Mouse (Mus musculus): ENCODE data around the gene Mill1. TPM values are rescaled to one million over a fixed set of nuclear protein-coding genes. Genes with fewer than 3 reads are reported as not detected.
"Not testable (repeated sequence)": the region's sequence is repeated elsewhere in the genome, so short reads cannot be mapped to it uniquely, and the experiment has no call there.

Gene Mill1
- not detected in 2 replicates for polyA plus RNA-seq (2015; fragmentation: Nextera tagmentation; extraction: Ambion mirVana)

DNA sequence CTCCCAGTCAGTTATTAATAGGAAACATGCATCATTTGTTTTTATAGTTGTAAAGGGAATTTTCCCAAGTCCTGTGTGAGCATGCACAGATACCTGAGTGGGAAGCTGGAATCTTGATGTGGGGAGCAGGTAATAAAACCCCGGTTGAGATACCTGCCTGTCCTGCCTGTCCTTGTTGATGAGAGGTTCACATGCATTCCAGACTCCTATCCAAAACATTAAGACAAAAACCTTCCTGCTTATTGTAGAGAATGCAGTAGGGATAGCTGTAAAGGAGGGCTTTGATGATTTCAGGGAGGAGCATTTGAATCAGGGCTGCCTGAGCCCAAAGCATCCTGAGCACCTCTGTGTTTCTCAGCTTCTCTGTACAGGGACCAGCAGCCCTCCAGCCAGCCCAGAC is at the start of gene Mill1:
Gene Mill1 (plus strand): TSS at position 301 of the 400 bp plus-strand sequence.
- no peak within 1 kb of the TSS for H3K9ac ChIP-seq
- no peaks in the 10 kb centered on the region for H3K36me3 ChIP-seq
- H3K27me3 ChIP-seq (replicated peaks) = no peaks in the 10 kb centered on the region
- H3K4me1 ChIP-seq = no peaks in the 10 kb centered on the region
- no peak within 1 kb of the TSS for H3K4me3 ChIP-seq (replicated peaks)
- no peaks in the 10 kb centered on the region for H3K9me3 ChIP-seq
- no peak for ATAC-seq (ENCODE audit: insufficient read depth, low FRiP score, low read depth)
- 44% methylated on average over 1 of the region's 1 CpGs for WGBS
- H3K27ac ChIP-seq = no peak within 1 kb of the TSS
- no peak within 1 kb of the TSS for H3K4me2 ChIP-seq

DNA sequence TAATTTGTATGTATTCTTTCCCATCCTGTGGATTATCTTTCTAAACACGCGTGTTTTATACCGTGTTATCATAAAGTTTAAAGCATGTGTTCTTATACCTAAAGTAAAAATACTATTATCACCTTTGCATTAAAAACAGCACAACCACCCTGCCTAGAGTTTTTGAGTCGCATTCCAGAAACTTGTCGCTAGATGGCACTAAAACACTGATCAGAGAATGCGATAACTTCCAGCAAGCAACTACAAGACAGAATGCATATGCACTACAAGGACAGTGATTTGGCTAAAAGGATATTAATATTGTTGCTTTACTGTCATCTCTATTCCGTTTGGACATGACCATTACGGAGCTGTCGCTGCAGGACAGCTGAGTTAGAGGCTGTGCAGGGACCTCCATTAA is 34.2 kb upstream of the Mill1 start:
- Histone ChIP-seq H3K36me3 (no peaks in the 10 kb centered on the region), H3K27me3 (replicated peaks) (no peaks in the 10 kb centered on the region), H3K9me3 (no peaks in the 10 kb centered on the region), H3K9ac (no peak overlapping the region), H3K4me1 (no peaks in the 10 kb centered on the region), H3K4me3 (replicated peaks) (no peak overlapping the region), H3K27ac (no peak overlapping the region), H3K4me2 (no peak overlapping the region)
- no peak for ATAC-seq (ENCODE audit: insufficient read depth, low FRiP score, low read depth)
- 14% methylated on average over 9 of the region's 9 CpGs for WGBS

DNA sequence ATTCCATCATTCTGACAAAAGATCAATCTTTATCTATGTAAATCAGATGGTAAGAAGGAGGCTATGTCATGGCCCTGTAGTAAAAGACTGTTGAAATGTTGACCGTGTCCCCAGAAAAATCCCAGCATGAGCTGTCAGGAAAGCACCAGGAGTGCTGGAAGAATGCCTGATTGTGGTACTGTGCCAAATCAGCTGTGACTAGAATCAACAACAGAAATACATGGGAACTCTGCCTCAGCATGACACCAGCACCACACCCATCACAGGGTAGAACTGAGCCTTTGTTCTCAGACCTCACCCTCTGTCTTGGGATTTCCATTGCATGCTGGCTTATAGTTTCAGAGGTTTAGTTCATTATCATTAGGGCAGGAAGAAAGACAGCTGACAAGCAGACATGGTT is 30.4 kb upstream of the Mill1 start:
- H3K36me3 ChIP-seq = no peaks in the 10 kb centered on the region
- no peak overlapping the region for H3K4me2 ChIP-seq
- no peak overlapping the region for H3K4me3 ChIP-seq (replicated peaks)
- no peaks in the 10 kb centered on the region for H3K4me1 ChIP-seq
- no peak overlapping the region for H3K9ac ChIP-seq
- ATAC-seq (ENCODE audit: insufficient read depth, low FRiP score, low read depth) = no peak
- no peaks in the 10 kb centered on the region for H3K27me3 ChIP-seq (replicated peaks)
- H3K9me3 ChIP-seq = no peaks in the 10 kb centered on the region
- H3K27ac ChIP-seq = no peak overlapping the region
- 71% methylated on average over 1 of the region's 1 CpGs for WGBS

DNA sequence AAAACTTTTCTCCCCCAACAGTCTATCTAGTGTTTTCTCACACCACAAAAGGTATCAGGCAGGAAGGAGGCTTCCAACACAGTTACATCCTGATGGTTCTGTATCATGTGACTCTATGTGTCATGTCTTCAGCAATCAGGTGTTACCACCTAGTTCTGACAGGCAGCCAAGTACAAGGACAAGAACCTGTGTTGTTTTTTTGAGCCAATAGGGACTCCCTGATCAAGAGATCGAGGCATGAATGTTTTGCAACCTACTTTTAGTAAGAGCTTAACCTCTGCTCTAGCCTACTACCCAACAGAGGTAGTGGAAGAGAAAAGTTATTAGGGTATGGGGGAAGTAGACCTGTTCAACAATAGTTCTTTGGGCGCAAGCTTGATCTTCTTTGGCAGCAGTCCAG is 6.6 kb upstream of the Mill1 start:
- no peak for ATAC-seq (ENCODE audit: insufficient read depth, low FRiP score, low read depth)
- 74% methylated on average over 2 of the region's 2 CpGs for WGBS
- no peak overlapping the region for H3K9ac ChIP-seq
- H3K4me3 ChIP-seq (replicated peaks) = no peak overlapping the region
- H3K4me1 ChIP-seq = no peaks in the 10 kb centered on the region
- no peak overlapping the region for H3K4me2 ChIP-seq
- no peaks in the 10 kb centered on the region for H3K36me3 ChIP-seq
- H3K27ac ChIP-seq = no peak overlapping the region
- no peaks in the 10 kb centered on the region for H3K27me3 ChIP-seq (replicated peaks)
- H3K9me3 ChIP-seq = no peaks in the 10 kb centered on the region

DNA sequence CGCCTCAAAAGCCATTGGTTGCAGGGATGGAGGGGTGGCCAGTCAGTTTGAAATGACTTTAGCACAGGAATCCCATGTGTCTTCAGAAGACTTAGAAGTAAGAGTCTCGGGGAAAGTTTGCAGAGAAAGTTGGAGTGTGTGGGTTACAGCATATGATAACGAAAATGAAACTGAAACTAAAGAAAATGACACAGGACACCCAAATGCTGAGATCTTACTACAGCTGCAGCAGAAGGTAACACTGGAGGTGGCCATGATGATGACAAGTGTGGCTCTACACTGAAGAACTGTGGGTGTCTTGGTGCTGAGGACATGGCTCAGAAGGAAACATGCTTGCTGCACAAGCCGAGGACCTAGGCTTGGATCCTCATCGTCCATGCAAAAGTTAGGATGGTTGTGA is 3.9 kb upstream of the Mill1 start:
- H3K4me3 ChIP-seq (replicated peaks) = no peak overlapping the region
- H3K9ac ChIP-seq = no peak overlapping the region
- no peaks in the 10 kb centered on the region for H3K36me3 ChIP-seq
- H3K27me3 ChIP-seq (replicated peaks) = no peaks in the 10 kb centered on the region
- no peaks in the 10 kb centered on the region for H3K9me3 ChIP-seq
- ATAC-seq (ENCODE audit: insufficient read depth, low FRiP score, low read depth) = no peak
- H3K27ac ChIP-seq = no peak overlapping the region
- 81% methylated on average over 5 of the region's 5 CpGs for WGBS
- no peak overlapping the region for H3K4me2 ChIP-seq
- no peaks in the 10 kb centered on the region for H3K4me1 ChIP-seq

DNA sequence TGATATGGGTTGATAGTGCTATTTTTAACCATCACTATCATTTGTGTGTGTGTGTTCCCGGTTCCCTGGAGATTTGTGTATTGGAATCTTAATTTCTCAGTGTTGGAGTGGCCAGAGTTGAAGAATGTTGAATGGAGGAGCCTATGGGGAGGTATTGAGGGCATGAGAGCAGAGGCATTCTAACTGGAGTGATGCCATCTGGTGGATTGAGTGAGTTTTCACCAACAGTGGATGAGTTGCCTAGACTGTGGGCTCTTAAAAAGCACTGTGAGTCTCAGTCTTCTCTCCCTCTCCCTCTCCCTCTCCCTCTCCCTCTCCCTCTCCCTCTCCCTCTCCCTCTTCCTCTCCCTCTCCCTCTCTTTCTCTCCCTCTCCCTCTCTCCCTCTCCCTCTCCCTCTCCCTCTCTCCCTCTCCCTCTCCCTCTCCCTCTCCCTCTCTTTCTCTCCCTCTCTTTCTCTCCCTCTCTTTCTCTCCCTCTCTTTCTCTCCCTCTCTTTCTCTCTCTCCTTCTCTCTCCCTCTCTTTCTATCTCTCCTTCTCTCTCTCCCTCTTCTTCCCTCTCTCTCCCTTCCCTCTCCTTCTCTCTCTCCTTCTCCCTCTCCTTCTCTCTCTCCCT is 1.1 kb upstream of the Mill1 start:
- not testable (repeated sequence) for H3K4me1 ChIP-seq; H3K4me2 ChIP-seq; H3K36me3 ChIP-seq; H3K4me3 ChIP-seq (replicated peaks); H3K9me3 ChIP-seq; ATAC-seq (ENCODE audit: insufficient read depth, low FRiP score, low read depth); H3K27ac ChIP-seq; H3K27me3 ChIP-seq (replicated peaks); H3K9ac ChIP-seq
- 52% methylated on average over 1 of the region's 1 CpGs for WGBS

DNA sequence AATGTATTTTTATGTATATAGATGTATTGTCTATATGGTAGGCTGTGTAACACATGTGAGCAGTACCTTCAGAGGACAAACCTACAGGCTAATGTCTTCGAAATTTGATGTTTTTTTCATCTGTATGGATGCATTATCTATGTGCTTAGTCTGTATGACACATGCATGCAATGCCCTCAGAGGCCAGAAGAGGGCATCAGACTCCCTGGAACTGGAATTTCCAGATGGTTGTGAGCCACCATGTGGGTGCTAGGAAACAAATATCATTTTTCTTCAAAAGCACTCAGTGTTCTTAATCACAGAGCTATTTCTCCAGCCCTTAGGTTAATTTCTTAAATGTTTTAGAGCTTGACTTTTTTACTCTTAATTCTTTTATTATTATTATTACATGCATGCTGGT is 15.1 kb downstream of the Mill1 start:
- no peaks in the 10 kb centered on the region for H3K4me1 ChIP-seq
- 35% methylated on average over 1 of the region's 1 CpGs for WGBS
- no peak overlapping the region for H3K4me3 ChIP-seq (replicated peaks)
- H3K27ac ChIP-seq = no peak overlapping the region
- no peak overlapping the region for H3K4me2 ChIP-seq
- H3K9ac ChIP-seq = no peak overlapping the region
- H3K9me3 ChIP-seq = no peaks in the 10 kb centered on the region
- no peaks in the 10 kb centered on the region for H3K36me3 ChIP-seq
- H3K27me3 ChIP-seq (replicated peaks) = no peaks in the 10 kb centered on the region
- no peak for ATAC-seq (ENCODE audit: insufficient read depth, low FRiP score, low read depth)

DNA sequence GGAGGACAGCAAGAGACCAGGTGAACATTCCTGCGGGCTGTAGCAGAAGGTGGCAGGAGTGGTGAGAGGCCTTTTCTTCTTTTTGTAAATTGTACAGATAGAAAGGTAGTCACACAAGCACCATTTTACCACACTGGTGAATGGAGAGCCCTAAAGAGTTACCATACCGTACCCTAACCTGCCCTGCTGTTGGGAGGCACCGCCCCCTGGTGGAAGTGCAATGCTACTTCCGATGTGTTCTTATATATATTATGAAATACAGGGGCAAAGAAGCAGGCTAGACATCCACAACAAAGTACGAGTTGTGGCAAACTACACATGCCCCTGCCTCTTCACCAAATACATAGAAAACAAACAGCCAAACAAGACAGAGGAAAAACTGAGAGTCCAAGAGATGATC is 19.9 kb downstream of the Mill1 start:
- no peaks in the 10 kb centered on the region for H3K4me1 ChIP-seq
- H3K9me3 ChIP-seq = no peaks in the 10 kb centered on the region
- no peaks in the 10 kb centered on the region for H3K36me3 ChIP-seq
- no peak overlapping the region for H3K4me3 ChIP-seq (replicated peaks)
- no peak overlapping the region for H3K9ac ChIP-seq
- no peak for ATAC-seq (ENCODE audit: insufficient read depth, low FRiP score, low read depth)
- H3K27ac ChIP-seq = no peak overlapping the region
- H3K27me3 ChIP-seq (replicated peaks) = no peaks in the 10 kb centered on the region
- WGBS = 53% methylated on average over 5 of the region's 5 CpGs
- H3K4me2 ChIP-seq = no peak overlapping the region

Other genes with a start within 250 kb of the Mill1 start
- not detected in 2 replicates for gene Ceacam13, start 235.5 kb upstream of the Mill1 start, polyA plus RNA-seq (2015; fragmentation: Nextera tagmentation; extraction: Ambion mirVana)
- gene Ceacam12, start 179.4 kb upstream of the Mill1 start, polyA plus RNA-seq (2015; fragmentation: Nextera tagmentation; extraction: Ambion mirVana) = not detected in 2 replicates
- gene Igfl3, start 68.9 kb upstream of the Mill1 start, polyA plus RNA-seq (2015; fragmentation: Nextera tagmentation; extraction: Ambion mirVana) = not detected in 2 replicates
- gene Psg18, start 109.7 kb downstream of the Mill1 start, polyA plus RNA-seq (2015; fragmentation: Nextera tagmentation; extraction: Ambion mirVana) = not detected in 2 replicates
- not detected in 2 replicates for gene Psg28, start 186.7 kb downstream of the Mill1 start, polyA plus RNA-seq (2015; fragmentation: Nextera tagmentation; extraction: Ambion mirVana)
- gene Psg26, start 238.8 kb downstream of the Mill1 start, polyA plus RNA-seq (2015; fragmentation: Nextera tagmentation; extraction: Ambion mirVana) = not detected in 2 replicates